Mouse (Mus musculus) E14TG2a.4 (cell line): ENCODE measurements around the gene Tbx2.

Experiments
- H3K27me3 ChIP-seq: 2 replicates; pipeline ENCODE4 v1.6.1; 2014; ENCODE audit warnings: low read length, control low read depth; ENCODE audit not compliant: insufficient read depth
- H3K36me3 ChIP-seq: 2 replicates; pipeline ENCODE4 v1.6.1; 2014; ENCODE audit warnings: low read length, control low read depth; ENCODE audit not compliant: insufficient read depth
- H3K4me1 ChIP-seq: replicated peaks from 2 replicates; pipeline ENCODE4 v1.6.1; 2014; ENCODE audit warnings: low read depth, low read length, control low read depth
- H3K4me3 ChIP-seq: replicated peaks from 2 replicates; pipeline ENCODE4 v1.5.1; 2014; ENCODE audit warnings: mild to moderate bottlenecking, low read length
- H3K9me3 ChIP-seq: 2 replicates; pipeline ENCODE4 v1.6.1; 2014; ENCODE audit warnings: low read length, control low read depth
- CTCF ChIP-seq: conservative IDR thresholded peaks from 2 replicates; pipeline ENCODE4 v1.5.1; 2014; ENCODE audit warnings: low read length
- NANOG ChIP-seq: IDR thresholded peaks from 2 replicates; pipeline ENCODE4 v1.6.1; 2014; ENCODE audit warnings: borderline replicate concordance, low read length, mixed read lengths
- POU5F1 ChIP-seq: IDR thresholded peaks from 2 replicates; pipeline ENCODE4 v1.6.1; 2014; ENCODE audit warnings: low read length, borderline replicate concordance

Tbx2 gene

GRCm38 (mm10) chr11:85829520-85830440, 2.6 kb upstream of the Tbx2 start:
- H3K36me3 ChIP-seq, result peaks cover 7% of the 10 kb centered on the region
- no peak for TF ChIP-seq POU5F1
- TF ChIP-seq NANOG, result no peak
- TF ChIP-seq CTCF, result no peak
- H3K9me3 ChIP-seq, result peaks cover 5% of the 10 kb centered on the region
- peaks cover 43% of the 10 kb centered on the region for H3K4me1 ChIP-seq
- peak overlapping the region; percentile 67 for H3K4me3 ChIP-seq
- peaks cover 94% of the 10 kb centered on the region for H3K27me3 ChIP-seq

DNA sequence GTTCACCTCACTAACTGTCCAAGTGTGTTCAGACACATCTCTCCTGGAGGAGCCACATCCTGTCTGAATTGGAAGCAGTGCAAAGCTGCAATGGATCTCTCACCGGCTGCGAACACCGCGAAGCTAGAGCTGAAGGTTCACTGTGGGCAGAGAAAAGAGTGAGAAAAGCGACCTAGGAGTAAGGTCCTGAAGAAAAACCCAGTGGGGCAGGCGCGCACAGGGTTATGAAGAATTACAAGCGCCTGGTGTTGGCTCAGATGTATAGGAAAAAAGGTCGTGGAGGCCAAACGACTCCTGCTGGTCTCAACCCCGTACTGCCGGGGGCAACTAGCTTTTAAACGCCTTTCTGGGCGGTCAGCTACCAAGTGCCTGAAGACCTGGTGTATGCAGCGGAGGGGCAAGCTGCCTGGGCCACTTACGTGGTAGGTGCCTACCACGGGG, 1.4 kb upstream of the Tbx2 start:
- TF ChIP-seq CTCF (peak; percentile 31), NANOG (no peak)
- H3K27me3 ChIP-seq, result peaks cover 94% of the 10 kb centered on the region
- H3K36me3 ChIP-seq, result peaks cover under 1% of the 10 kb centered on the region; the same call in 1 of the 2 replicates
- no peak overlapping the region for H3K4me3 ChIP-seq
- peaks cover 37% of the 10 kb centered on the region for H3K4me1 ChIP-seq
- no peaks in the 10 kb centered on the region for H3K9me3 ChIP-seq

GRCm38 (mm10) chr11:85831656-85832230, 608 bp upstream of the Tbx2 start:
- Histone ChIP-seq H3K27me3 (peaks cover 94% of the 10 kb centered on the region), H3K4me1 (peaks cover 43% of the 10 kb centered on the region), H3K9me3 (no peaks in the 10 kb centered on the region), H3K4me3 (peak overlapping the region; percentile 79), H3K36me3 (no peaks in the 10 kb centered on the region)
- TF ChIP-seq NANOG, result no peak
- no peak for TF ChIP-seq POU5F1
- TF ChIP-seq CTCF, result no peak

GRCm38 (mm10) chr11:85833081-85833521, 750 bp downstream of the Tbx2 start:
- H3K4me1 ChIP-seq, result peaks cover 52% of the 10 kb centered on the region
- H3K9me3 ChIP-seq, result no peaks in the 10 kb centered on the region
- TF ChIP-seq NANOG, result no peak
- no peak for TF ChIP-seq CTCF
- TF ChIP-seq POU5F1, result no peak
- H3K4me3 ChIP-seq, result peak overlapping the region; percentile 79
- peaks cover 94% of the 10 kb centered on the region for H3K27me3 ChIP-seq
- no peaks in the 10 kb centered on the region for H3K36me3 ChIP-seq

DNA sequence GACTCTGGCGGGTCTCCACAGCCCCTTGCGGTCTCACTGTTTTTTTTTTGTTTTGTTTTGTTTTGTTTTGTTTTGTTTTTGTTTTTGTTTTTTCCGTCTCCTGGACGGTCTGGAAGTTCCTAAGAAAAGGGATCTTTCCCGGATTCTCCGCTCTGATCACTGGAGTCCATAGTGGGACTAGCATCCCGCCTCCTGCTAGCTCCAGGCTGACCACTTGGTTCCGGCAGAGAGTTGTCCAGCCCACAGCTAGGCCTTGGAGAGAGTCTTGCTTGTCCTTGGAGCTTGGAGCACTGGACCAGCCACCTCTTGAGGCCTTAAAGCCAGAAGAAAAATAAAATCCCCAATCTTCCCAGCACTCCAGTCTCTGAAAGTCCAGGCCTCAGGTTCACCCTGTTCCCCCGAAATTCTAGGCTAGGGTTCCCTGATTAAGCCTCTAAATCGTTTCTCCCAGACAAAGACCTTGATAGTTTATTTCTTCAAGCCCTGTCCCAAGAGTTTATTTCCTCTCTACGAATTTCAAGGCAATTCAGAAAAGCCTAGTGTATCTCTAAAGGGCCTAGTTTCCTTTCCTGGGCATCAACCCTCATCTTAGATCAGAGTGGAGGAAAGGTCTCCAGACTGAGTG, 1.5 kb downstream of the Tbx2 start:
- Histone ChIP-seq H3K9me3 (no peaks in the 10 kb centered on the region), H3K4me3 (no peak overlapping the region), H3K36me3 (no peaks in the 10 kb centered on the region), H3K4me1 (peaks cover 46% of the 10 kb centered on the region), H3K27me3 (peaks cover 95% of the 10 kb centered on the region)
- TF ChIP-seq NANOG, result no peak
- no peak for TF ChIP-seq POU5F1
- no peak for TF ChIP-seq CTCF

GRCm38 (mm10) chr11:85834386-85834931, 2.1 kb downstream of the Tbx2 start:
- no peaks in the 10 kb centered on the region for H3K9me3 ChIP-seq
- peaks cover 42% of the 10 kb centered on the region for H3K4me1 ChIP-seq
- H3K27me3 ChIP-seq, result peaks cover 95% of the 10 kb centered on the region
- H3K36me3 ChIP-seq, result no peaks in the 10 kb centered on the region
- H3K4me3 ChIP-seq, result no peak overlapping the region
- no peak for TF ChIP-seq NANOG
- TF ChIP-seq CTCF, result no peak
- no peak for TF ChIP-seq POU5F1

DNA sequence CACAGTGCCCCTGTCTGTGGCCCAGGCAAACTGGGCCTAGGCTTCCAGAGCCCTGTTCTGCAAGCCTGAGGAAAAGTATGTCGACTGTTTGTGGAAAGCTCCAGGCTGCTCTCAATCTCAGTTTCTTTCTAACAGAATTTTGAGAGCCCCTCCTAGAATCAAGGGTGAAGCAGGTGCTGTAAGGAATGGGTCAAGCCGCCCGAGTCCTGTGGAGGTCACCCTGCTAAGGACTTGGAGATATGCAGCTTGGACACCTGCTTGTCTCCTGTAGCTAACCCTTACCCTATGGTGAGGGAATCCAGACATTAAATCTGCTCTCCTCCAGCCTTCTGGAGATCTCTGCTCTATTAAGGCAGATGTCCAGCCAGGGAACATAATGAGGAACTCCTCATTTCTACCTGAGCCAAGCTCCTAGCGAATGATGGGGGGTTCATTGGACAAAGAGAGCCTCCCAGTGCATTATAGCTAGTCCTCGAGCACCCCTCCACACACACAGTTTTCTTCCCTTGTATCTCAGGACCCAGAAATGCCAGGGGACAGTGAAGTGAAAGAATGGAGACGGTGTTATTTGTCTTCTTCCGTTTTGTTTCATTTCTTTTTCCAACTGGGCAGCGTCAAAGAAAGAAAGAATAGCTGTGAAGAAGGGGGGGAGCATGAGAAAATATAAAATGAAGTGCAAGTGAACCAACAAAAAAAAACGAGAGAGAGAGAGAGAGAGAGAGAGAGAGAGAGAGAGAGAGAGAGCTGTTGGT, 2.8 kb downstream of the Tbx2 start:
- Histone ChIP-seq H3K36me3 (no peaks in the 10 kb centered on the region), H3K9me3 (no peaks in the 10 kb centered on the region), H3K27me3 (peaks cover 95% of the 10 kb centered on the region), H3K4me3 (no peak overlapping the region), H3K4me1 (peaks cover 38% of the 10 kb centered on the region)
- TF ChIP-seq CTCF (no peak), NANOG (no peak), POU5F1 (no peak)
